Mouse (Mus musculus): ENCODE measurements around the gene Mrap2.

Gene Mrap2

GRCm38 (mm10) chr9:87178534-87178933 is 34.4 kb downstream of the Mrap2 start:
- no peak for DNase-seq (ENCODE audit: low spot score)

- no peak for DNase-seq (ENCODE audit: low spot score)
Measured at GRCm38 (mm10) chr9:87182231-87182630, 38.1 kb downstream of the Mrap2 start.

GRCm38 (mm10) chr9:87187336-87187735 is 43.2 kb downstream of the Mrap2 start:
- no peak for DNase-seq (ENCODE audit: low spot score)

GRCm38 (mm10) chr9:87193721-87194120 is 49.6 kb downstream of the Mrap2 start:
- DNase-seq (ENCODE audit: low spot score) = no peak

GRCm38 (mm10) chr9:87197277-87197676 is 53.2 kb downstream of the Mrap2 start:
- no peak for DNase-seq (ENCODE audit: low spot score)

GRCm38 (mm10) chr9:87198036-87198435 is 53.9 kb downstream of the Mrap2 start:
- DNase-seq (ENCODE audit: low spot score) = no peak

GRCm38 (mm10) chr9:87200426-87200825 is 56.3 kb downstream of the Mrap2 start:
- no peak for DNase-seq (ENCODE audit: low spot score)

- no peak for DNase-seq (ENCODE audit: low spot score)
Measured at GRCm38 (mm10) chr9:87200919-87201318, 56.8 kb downstream of the Mrap2 start.

- no peak for DNase-seq (ENCODE audit: low spot score)
Measured at GRCm38 (mm10) chr9:87202431-87202830, 58.3 kb downstream of the Mrap2 start.

- no peak for DNase-seq (ENCODE audit: low spot score)
Measured at GRCm38 (mm10) chr9:87210830-87211339, 66.8 kb downstream of the Mrap2 start.

GRCm38 (mm10) chr9:87213204-87213603 is 69.1 kb downstream of the Mrap2 start:
- no peak for DNase-seq (ENCODE audit: low spot score)

Measured in testis, postnatal 14 days (tissue).